Mouse (Mus musculus) cortical plate, adult 2 months (tissue): ENCODE measurements at regions not wholly inside any gene's neighbourhood (a gene's known extent, or its start where the extent isn't known, plus 50 kb on each side); places are given as distances from the start of the nearest gene placed in this dataset.

Experiments
- CTCF ChIP-seq: fragments of 200-500 bp; IDR thresholded peaks from 2 replicates; pipeline ENCODE4 v1.5.1; 2011; ENCODE audit warnings: mild to moderate bottlenecking, control low read depth, low read length; ENCODE audit not compliant: insufficient read depth; ENCODE audit errors: extremely low read depth
- POLR2A ChIP-seq: fragments of 200-500 bp; IDR thresholded peaks from 2 replicates; pipeline ENCODE4 v1.6.1; 2011; ENCODE audit warnings: mild to moderate bottlenecking, low read length, control low read depth; ENCODE audit not compliant: insufficient read depth; ENCODE audit errors: extremely low read depth

GRCm38 (mm10) chr12:16098840-16099239 is 282.1 kb upstream of the Trib2 start:
- no peak for TF ChIP-seq CTCF
- no peak for TF ChIP-seq POLR2A
